Mouse (Mus musculus) intestine, embryonic 16.5 days (tissue): Measurements from ENCODE around the gene St8sia6. TPM values are rescaled to one million over a fixed set of nuclear protein-coding genes. Genes with fewer than 3 reads are reported as not detected.
A peak's percentile ranks its signal among the peaks of the same experiment; 100 is the strongest.

ENCODE experiments used
- ATAC-seq: fragments of 200-750 bp; cut with Nextera tagmentation; 2 replicates; pipeline ENCODE4 v1.8.0; 2017; ENCODE audit warnings: moderate TSS enrichment, moderate library complexity
- H3K27ac ChIP-seq: fragments of 300-500 bp; sonication (generic); 2 replicates; pipeline ENCODE4 v1.5.1; 2014; ENCODE audit warnings: mild to moderate bottlenecking, low read length
- H3K27me3 ChIP-seq: fragments of 300-500 bp; sonication (generic); replicated peaks from 2 replicates; pipeline ENCODE4 v1.6.1; 2014; ENCODE audit warnings: low read length, control low read depth, mixed read lengths; ENCODE audit not compliant: control insufficient read depth, insufficient read depth
- H3K36me3 ChIP-seq: fragments of 300-500 bp; sonication (generic); 2 replicates; pipeline ENCODE4 v1.6.1; 2014; ENCODE audit warnings: low read length, control low read depth; ENCODE audit not compliant: control insufficient read depth, insufficient read depth
- H3K4me1 ChIP-seq: fragments of 300-500 bp; sonication (generic); 2 replicates; pipeline ENCODE4 v1.6.1; 2014; ENCODE audit warnings: low read length, control low read depth, mixed read lengths; ENCODE audit not compliant: control insufficient read depth, insufficient read depth
- H3K4me2 ChIP-seq: fragments of 300-500 bp; sonication (generic); 2 replicates; pipeline ENCODE4 v1.6.1; 2014; ENCODE audit warnings: low read depth, low read length, control low read depth
- H3K4me3 ChIP-seq: fragments of 300-500 bp; sonication (generic); 2 replicates; pipeline ENCODE4 v1.5.1; 2014; ENCODE audit warnings: mild to moderate bottlenecking, low read length
- H3K9ac ChIP-seq: fragments of 300-500 bp; sonication (generic); 2 replicates; pipeline ENCODE4 v1.6.1; 2014; ENCODE audit warnings: low read depth, low read length
- H3K9me3 ChIP-seq: fragments of 300-500 bp; sonication (generic); 2 replicates; pipeline ENCODE4 v1.6.1; 2016; ENCODE audit warnings: low read length, control low read depth; ENCODE audit not compliant: control insufficient read depth
- WGBS: fragments of 180-500 bp; shearing (Covaris S2); extraction: QIAGEN DNeasy Blood & Tissue Kit; methylation state at CpG from one replicate; pipeline ENCODE4 v1.1.7; 2014; 5-methylcytosine and 5-hydroxymethylcytosine counted together
- polyA plus RNA-seq: library from polyadenylated mRNA; unstranded; fragments of >200 nt; fragmentation: Nextera tagmentation; extraction: Ambion mirVana; gene quantifications from 2 replicates; pipeline ENCODE4 v1.2.1, GENCODE M21; 2015

The St8sia6 gene
- polyA plus RNA-seq: 0.33 and 0.49 TPM in 2 replicates

GRCm38 (mm10) chr2:13793969-13794363 lies at the start of gene St8sia6:
TSS of gene St8sia6 (minus strand) at chr2:13794064.
- peaks cover 22% of the 10 kb centered on the region for H3K27me3 ChIP-seq
- WGBS: 55% methylated on average over 8 of the region's 8 CpGs

GRCm38 (mm10) chr2:13836310-13836709 lies 42.4 kb upstream of the St8sia6 start:
- ATAC-seq: no peak
- Histone ChIP-seq H3K4me1 (no peaks in the 10 kb centered on the region), H3K9ac (no peak overlapping the region), H3K4me3 (no peak overlapping the region), H3K27me3 (no peaks in the 10 kb centered on the region), H3K27ac (no peak overlapping the region), H3K9me3 (no peaks in the 10 kb centered on the region), H3K36me3 (no peaks in the 10 kb centered on the region), H3K4me2 (no peak overlapping the region)
- WGBS: 71% methylated on average over 3 of the region's 3 CpGs

More at GRCm38 (mm10) chr2:13793969-13794363, at the start of gene St8sia6:
- H3K4me1 ChIP-seq: peaks cover 4% of the 10 kb centered on the region; the same call in 1 of the 2 replicates
- H3K9ac ChIP-seq: peak within 1 kb of the TSS; percentile 50
- peak within 1 kb of the TSS; percentile 92 for H3K4me2 ChIP-seq
- H3K36me3 ChIP-seq: no peaks in the 10 kb centered on the region
- peak within 1 kb of the TSS; percentile 55 for H3K4me3 ChIP-seq
- H3K27ac ChIP-seq: no peak within 1 kb of the TSS
- H3K9me3 ChIP-seq: no peaks in the 10 kb centered on the region
- no peak for ATAC-seq

DNA sequence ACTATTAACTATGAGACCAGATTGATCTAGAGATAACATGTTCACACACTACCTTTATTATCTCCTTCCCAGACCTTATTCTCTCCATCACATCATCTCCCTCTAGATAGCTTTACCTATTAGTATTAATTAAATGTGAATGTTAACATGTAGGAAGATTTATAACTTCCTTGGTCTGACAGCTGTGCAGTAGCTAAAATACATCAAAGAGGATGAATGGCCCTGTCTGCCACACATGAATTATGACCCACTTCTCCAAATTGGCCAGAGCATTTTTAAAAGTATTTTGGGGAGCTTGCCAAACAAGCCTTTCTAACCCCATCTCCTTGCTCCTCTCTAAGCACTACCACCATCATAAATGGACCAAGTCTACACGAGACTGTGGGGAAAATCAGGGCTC lies 41.1 kb upstream of the St8sia6 start:
- Histone ChIP-seq H3K27me3 (no peaks in the 10 kb centered on the region), H3K9me3 (no peaks in the 10 kb centered on the region), H3K4me3 (no peak overlapping the region), H3K4me2 (no peak overlapping the region), H3K36me3 (no peaks in the 10 kb centered on the region), H3K27ac (no peak overlapping the region), H3K9ac (no peak overlapping the region), H3K4me1 (no peaks in the 10 kb centered on the region)
- no peak for ATAC-seq
- 44% methylated on average over 1 of the region's 1 CpGs for WGBS

DNA sequence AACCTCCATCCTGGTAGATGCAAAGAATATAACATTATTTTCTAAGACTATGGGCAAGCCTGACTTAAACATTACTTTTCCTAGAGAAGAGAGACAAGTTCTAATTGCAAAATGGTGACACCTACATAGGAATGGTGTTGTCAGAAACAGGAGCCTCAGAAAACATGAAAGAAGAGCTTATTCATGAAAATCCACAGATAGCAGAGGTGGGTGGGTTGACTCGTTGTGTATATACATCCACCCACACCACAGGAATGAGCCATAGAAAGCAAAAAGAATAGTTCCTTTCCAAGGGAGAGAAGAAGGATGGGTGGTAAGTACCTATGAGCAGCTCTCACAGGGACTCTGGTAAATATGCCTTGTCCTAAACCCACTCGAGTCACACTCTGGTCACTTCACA lies 22.8 kb upstream of the St8sia6 start:
- H3K9me3 ChIP-seq: no peaks in the 10 kb centered on the region
- WGBS: 84% methylated on average over 2 of the region's 2 CpGs
- no peak overlapping the region for H3K4me2 ChIP-seq
- no peaks in the 10 kb centered on the region for H3K36me3 ChIP-seq
- H3K27ac ChIP-seq: no peak overlapping the region
- no peaks in the 10 kb centered on the region for H3K4me1 ChIP-seq
- no peak overlapping the region for H3K4me3 ChIP-seq
- ATAC-seq: no peak
- no peaks in the 10 kb centered on the region for H3K27me3 ChIP-seq
- H3K9ac ChIP-seq: no peak overlapping the region

DNA sequence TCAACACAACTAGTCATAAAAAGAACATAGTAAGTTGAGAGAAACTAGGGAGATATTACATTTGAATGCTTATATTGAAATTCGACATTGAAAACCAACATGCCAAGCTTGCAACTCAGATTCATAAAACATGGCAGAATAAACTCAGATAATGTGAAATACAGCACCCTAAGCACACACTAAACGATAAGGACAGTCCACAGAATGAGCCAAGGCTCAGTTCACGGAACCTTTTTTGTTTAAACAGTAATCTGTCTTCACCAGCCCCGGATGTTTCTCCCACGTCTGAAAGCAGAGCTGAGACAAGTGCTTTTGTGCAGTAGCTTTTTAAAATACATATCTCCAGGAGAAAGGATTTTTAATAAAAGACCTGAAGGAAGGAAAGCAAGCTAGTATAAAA lies 14.7 kb upstream of the St8sia6 start:
- no peaks in the 10 kb centered on the region for H3K4me1 ChIP-seq
- ATAC-seq: no peak
- H3K4me2 ChIP-seq: no peak overlapping the region

DNA sequence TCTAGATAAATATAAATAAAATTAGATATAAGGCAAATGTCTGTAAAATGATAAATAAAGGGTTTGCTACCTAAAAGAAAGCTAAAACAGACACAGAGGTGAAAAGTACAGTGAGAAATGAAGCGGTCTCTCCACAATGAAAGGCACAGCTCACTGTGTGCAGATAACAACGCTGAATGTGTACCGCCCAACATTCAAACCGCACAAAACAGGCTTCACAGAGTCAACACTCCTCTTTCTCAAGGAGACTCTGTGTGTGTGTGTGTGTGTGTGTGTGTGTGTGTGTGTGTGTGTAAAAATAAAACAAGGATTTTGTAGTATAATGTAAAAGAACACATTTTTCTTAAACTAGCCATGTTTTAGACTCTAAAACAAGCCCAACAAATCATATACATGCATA lies 14.1 kb upstream of the St8sia6 start:
- no peak for ATAC-seq

More for the DNA sequence above, 14.7 kb upstream of the St8sia6 start:
- WGBS: 30% methylated on average over 5 of the region's 5 CpGs
- Histone ChIP-seq H3K4me3 (no peak overlapping the region), H3K36me3 (no peaks in the 10 kb centered on the region), H3K27ac (no peak overlapping the region), H3K9me3 (no peaks in the 10 kb centered on the region), H3K27me3 (no peaks in the 10 kb centered on the region), H3K9ac (no peak overlapping the region)

GRCm38 (mm10) chr2:13806120-13806519 lies 12.3 kb upstream of the St8sia6 start:
- no peak overlapping the region for H3K27ac ChIP-seq
- no peaks in the 10 kb centered on the region for H3K9me3 ChIP-seq
- no peak overlapping the region for H3K4me3 ChIP-seq
- H3K36me3 ChIP-seq: no peaks in the 10 kb centered on the region
- H3K4me2 ChIP-seq: no peak overlapping the region
- no peaks in the 10 kb centered on the region for H3K4me1 ChIP-seq
- no peak for ATAC-seq
- WGBS: 90% methylated on average over 3 of the region's 3 CpGs
- no peaks in the 10 kb centered on the region for H3K27me3 ChIP-seq
- no peak overlapping the region for H3K9ac ChIP-seq

More for the DNA sequence above, 14.1 kb upstream of the St8sia6 start:
- WGBS: 67% methylated on average over 4 of the region's 4 CpGs
- no peak overlapping the region for H3K4me3 ChIP-seq
- H3K9ac ChIP-seq: no peak overlapping the region
- no peak overlapping the region for H3K27ac ChIP-seq
- H3K4me2 ChIP-seq: no peak overlapping the region
- H3K27me3 ChIP-seq: no peaks in the 10 kb centered on the region
- H3K4me1 ChIP-seq: no peaks in the 10 kb centered on the region
- no peaks in the 10 kb centered on the region for H3K36me3 ChIP-seq
- H3K9me3 ChIP-seq: no peaks in the 10 kb centered on the region

- Histone ChIP-seq H3K4me3 (no peak overlapping the region), H3K36me3 (no peaks in the 10 kb centered on the region), H3K27ac (no peak overlapping the region), H3K9me3 (no peaks in the 10 kb centered on the region), H3K27me3 (no peaks in the 10 kb centered on the region), H3K4me1 (no peaks in the 10 kb centered on the region), H3K9ac (no peak overlapping the region), H3K4me2 (no peak overlapping the region)
- ATAC-seq: no peak
- WGBS: 83% methylated on average over 2 of the region's 2 CpGs
Observed at GRCm38 (mm10) chr2:13800639-13801038, 6.8 kb upstream of the St8sia6 start.

- no peak for ATAC-seq
- Histone ChIP-seq H3K4me3 (no peak overlapping the region), H3K9ac (no peak overlapping the region), H3K36me3 (no peaks in the 10 kb centered on the region), H3K9me3 (no peaks in the 10 kb centered on the region), H3K27me3 (peaks cover 22% of the 10 kb centered on the region), H3K4me1 (peaks cover 4% of the 10 kb centered on the region; the same call in 1 of the 2 replicates), H3K27ac (no peak overlapping the region), H3K4me2 (no peak overlapping the region)
- 87% methylated on average over 8 of the region's 8 CpGs for WGBS
Observed at GRCm38 (mm10) chr2:13794446-13794845, 582 bp upstream of the St8sia6 start.
